In genomic region chr17:32814136-32814535, GRCm38 (mm10) we compare ENCODE assay signal across 22 mouse cellular contexts. TPM values are rescaled to one million over a fixed set of nuclear protein-coding genes. Genes with fewer than 3 reads are reported as not detected.
DNase-seq lines count a peak whose midpoint lies in the region; ATAC-seq and TF ChIP-seq lines count a peak whose summit lies in the region.
"Had no signal": no experiment of that assay in that cellular context is flagged by ENCODE, and none has a peak within 500 bp of the region (broad histone marks: within the 10 kb centered on the region; RNA-seq: fewer than 3 reads in every experiment).

No protein-coding gene starts in this region.

- no peak for TF ChIP-seq EP300 in liver, postnatal 0 days (IDR thresholded peaks at IDR 0.05; ENCODE audit: low read depth)

- 0 out of 2 replicates have a peak overlapping the region, but pooled peaks have one; percentile 10 for H3K27ac ChIP-seq in forebrain, embryonic 12.5 days
- no peak overlapping the region for H3K27ac ChIP-seq in forebrain, postnatal 0 days (ENCODE audit: low read depth, low read length)
- 0 out of 2 replicates have a peak overlapping the region, but pooled peaks have one; percentile 6 for H3K27ac ChIP-seq in kidney, embryonic 14.5 days (ENCODE audit: low read depth, low read length)
- H3K27ac ChIP-seq in liver, postnatal 0 days (ENCODE audit: low read depth) = no peak overlapping the region
- no peak overlapping the region for H3K27ac ChIP-seq in neural tube, embryonic 15.5 days (replicated peaks)
- H3K27ac ChIP-seq: embryonic facial prominence, embryonic 10.5 days; heart, adult 2 months; heart, embryonic 13.5 days; hindbrain, embryonic 12.5 days had no signal

- H3K4me3 ChIP-seq in forebrain, embryonic 12.5 days (replicated peaks) = no peak overlapping the region
- no peak overlapping the region for H3K4me3 ChIP-seq in forebrain, postnatal 0 days (ENCODE audit: low read depth, low read length)
- no peak overlapping the region for H3K4me3 ChIP-seq in kidney, embryonic 14.5 days (ENCODE audit: low read length)
- no peak overlapping the region for H3K4me3 ChIP-seq in liver, postnatal 0 days (ENCODE audit: low read depth, low read length)
- no peak overlapping the region for H3K4me3 ChIP-seq in neural tube, embryonic 15.5 days (replicated peaks)
- H3K4me3 ChIP-seq: embryonic facial prominence, embryonic 10.5 days; heart, adult 2 months; heart, embryonic 13.5 days; hindbrain, embryonic 12.5 days had no signal

- no peak for TF ChIP-seq CTCF in forebrain, postnatal 0 days (IDR thresholded peaks at IDR 0.05; ENCODE audit: low read depth)
- TF ChIP-seq CTCF in liver, postnatal 0 days (IDR thresholded peaks at IDR 0.05; ENCODE audit: low read depth) = no peak

- H3K4me2 ChIP-seq in forebrain, embryonic 12.5 days = no peak overlapping the region
- H3K4me2 ChIP-seq in forebrain, postnatal 0 days (ENCODE audit: low read depth) = no peak overlapping the region
- no peak overlapping the region for H3K4me2 ChIP-seq in kidney, embryonic 14.5 days (replicated peaks; ENCODE audit: low read depth, low read length)
- H3K4me2 ChIP-seq in liver, postnatal 0 days (ENCODE audit: low read depth, low read length) = no peak overlapping the region
- no peak overlapping the region for H3K4me2 ChIP-seq in neural tube, embryonic 15.5 days
- H3K4me2 ChIP-seq: heart, embryonic 13.5 days; hindbrain, embryonic 12.5 days had no signal

- no peak overlapping the region for H3K9ac ChIP-seq in forebrain, embryonic 12.5 days
- no peak overlapping the region for H3K9ac ChIP-seq in forebrain, postnatal 0 days
- no peak overlapping the region for H3K9ac ChIP-seq in kidney, embryonic 14.5 days (ENCODE audit: low read depth, low read length)
- H3K9ac ChIP-seq in liver, postnatal 0 days (replicated peaks) = no peak overlapping the region
- H3K9ac ChIP-seq in neural tube, embryonic 15.5 days (replicated peaks) = no peak overlapping the region
- H3K9ac ChIP-seq: heart, embryonic 13.5 days; hindbrain, embryonic 12.5 days had no signal

- H3K36me3 ChIP-seq in forebrain, embryonic 12.5 days (replicated peaks) = peaks cover 23% of the 10 kb centered on the region
- H3K36me3 ChIP-seq in forebrain, postnatal 0 days (ENCODE audit: insufficient read depth) = peaks cover 15% of the 10 kb centered on the region
- H3K36me3 ChIP-seq in kidney, embryonic 14.5 days (ENCODE audit: control insufficient read depth, insufficient read depth, low read length) = peaks cover 17% of the 10 kb centered on the region
- H3K36me3 ChIP-seq in liver, postnatal 0 days (replicated peaks; ENCODE audit: insufficient read depth, low read length) = peaks cover 2% of the 10 kb centered on the region; the same call in 1 of the 2 replicates
- H3K36me3 ChIP-seq in neural tube, embryonic 15.5 days = peaks cover 17% of the 10 kb centered on the region

- no peaks in the 10 kb centered on the region for H3K27me3 ChIP-seq in forebrain, embryonic 12.5 days
- H3K27me3 ChIP-seq in forebrain, postnatal 0 days (ENCODE audit: insufficient read depth, low read length) = no peaks in the 10 kb centered on the region
- no peaks in the 10 kb centered on the region for H3K27me3 ChIP-seq in kidney, embryonic 14.5 days (ENCODE audit: control insufficient read depth, insufficient read depth, low read length)
- no peaks in the 10 kb centered on the region for H3K27me3 ChIP-seq in liver, postnatal 0 days (ENCODE audit: insufficient read depth, low read length)
- no peaks in the 10 kb centered on the region for H3K27me3 ChIP-seq in neural tube, embryonic 15.5 days (replicated peaks)
- H3K27me3 ChIP-seq: heart, embryonic 13.5 days; hindbrain, embryonic 12.5 days had no signal

- WGBS in forebrain, embryonic 12.5 days = 77% methylated on average over 7 of the region's 7 CpGs
- 78% methylated on average over 7 of the region's 7 CpGs for WGBS in forebrain, postnatal 0 days
- WGBS in kidney, embryonic 14.5 days = 41% methylated on average over 7 of the region's 7 CpGs
- WGBS in liver, postnatal 0 days (ENCODE audit: insufficient replicate concordance) = 74% methylated on average over 7 of the region's 7 CpGs
- WGBS in neural tube, embryonic 15.5 days = 78% methylated on average over 7 of the region's 7 CpGs

- peaks cover 21% of the 10 kb centered on the region for H3K4me1 ChIP-seq in forebrain, embryonic 12.5 days
- no peaks in the 10 kb centered on the region for H3K4me1 ChIP-seq in forebrain, postnatal 0 days (ENCODE audit: insufficient read depth)
- 0 out of 2 replicates have a peak, but pooled peaks cover under 1% of the 10 kb centered on the region for H3K4me1 ChIP-seq in kidney, embryonic 14.5 days (ENCODE audit: control insufficient read depth, insufficient read depth, low read length)
- no peaks in the 10 kb centered on the region for H3K4me1 ChIP-seq in liver, postnatal 0 days (ENCODE audit: insufficient read depth)
- 0 out of 2 replicates have a peak, but pooled peaks cover 4% of the 10 kb centered on the region for H3K4me1 ChIP-seq in neural tube, embryonic 15.5 days

- ATAC-seq in forebrain, embryonic 12.5 days (ENCODE audit: low FRiP score) = no peak
- ATAC-seq in forebrain, postnatal 0 days = no peak
- peak; percentile 56; the same call in 1 of the 2 replicates for ATAC-seq in kidney, embryonic 14.5 days (ENCODE audit: low FRiP score, low TSS enrichment)
- ATAC-seq in liver, postnatal 0 days = no peak
- ATAC-seq in neural tube, embryonic 15.5 days (ENCODE audit: low FRiP score) = no peak
- ATAC-seq: activated CD4-positive, CD25-positive, alpha-beta regulatory T cell, adult 4 months; CD4-positive, CD25-positive, alpha-beta regulatory T cell, adult 4 months; forebrain, embryonic 14.5 days; hindbrain, embryonic 16.5 days had no signal

- DNase-seq in forebrain, postnatal 0 days = no peak
- DNase-seq in kidney, postnatal 10 days = peak; percentile 54
- DNase-seq in kidney, postnatal 4 days = peak; percentile 48 to 68
- no peak for DNase-seq in right cerebral cortex, postnatal 25 days
- no peak for DNase-seq in liver, postnatal 0 days
- DNase-seq: adrenal gland, postnatal 14 days; B cell, adult 2 months; cerebellum, adult 11-12 months; cerebellum, adult 9-11 months; heart, adult 2 months; heart, postnatal 36 days had no signal

- H3K9me3 ChIP-seq in forebrain, embryonic 12.5 days = no peaks in the 10 kb centered on the region
- no peaks in the 10 kb centered on the region for H3K9me3 ChIP-seq in forebrain, postnatal 0 days (ENCODE audit: low read length)
- no peaks in the 10 kb centered on the region for H3K9me3 ChIP-seq in kidney, embryonic 14.5 days (ENCODE audit: control insufficient read depth, low read length)
- H3K9me3 ChIP-seq in liver, postnatal 0 days (ENCODE audit: low read length) = no peaks in the 10 kb centered on the region
- H3K9me3 ChIP-seq in neural tube, embryonic 15.5 days (replicated peaks) = no peaks in the 10 kb centered on the region
- H3K9me3 ChIP-seq: embryonic facial prominence, embryonic 10.5 days; G1E; heart, embryonic 13.5 days; hindbrain, embryonic 12.5 days had no signal

RNA-seq across cellular contexts. Expression of gene Zfp811, which starts 4.4 kb away (rescaled TPM):
- 32.2 and 34.2 TPM in 2 replicates for polyA plus RNA-seq in forebrain, embryonic 12.5 days (2016; fragmentation: Nextera tagmentation; extraction: Ambion mirVana)
- total RNA-seq in forebrain, postnatal 0 days (2014; rRNA removed) = 21.9 and 25.0 TPM in 2 replicates
- 7.6 and 19.7 TPM in 2 replicates for polyA plus RNA-seq in forebrain, postnatal 0 days (2015; fragmentation: Nextera tagmentation; extraction: Ambion mirVana)
- 2.2 and 2.7 TPM in 2 replicates for polyA plus RNA-seq in kidney, embryonic 14.5 days (2014; fragmentation: Nextera tagmentation; extraction: Ambion mirVana)
- 0.02 TPM in 1 of 2 replicates, not detected in the other for polyA plus RNA-seq in liver, postnatal 0 days (2015; fragmentation: Nextera tagmentation; extraction: Ambion mirVana)
- polyA plus RNA-seq in neural tube, embryonic 15.5 days (2015; fragmentation: Nextera tagmentation; extraction: Ambion mirVana) = 42.8 and 49.6 TPM in 2 replicates
- polyA plus RNA-seq: G1E had no signal

RNA-seq across cellular contexts. Expression of gene Zfp799, which starts 15.9 kb away (rescaled TPM):
- polyA plus RNA-seq in forebrain, embryonic 12.5 days (2016; fragmentation: Nextera tagmentation; extraction: Ambion mirVana) = 17.9 and 18.3 TPM in 2 replicates
- total RNA-seq in forebrain, postnatal 0 days (2014; rRNA removed) = 21.9 and 26.3 TPM in 2 replicates
- polyA plus RNA-seq in forebrain, postnatal 0 days (2015; fragmentation: Nextera tagmentation; extraction: Ambion mirVana) = 10.2 and 14.3 TPM in 2 replicates
- polyA plus RNA-seq in kidney, embryonic 14.5 days (2014; fragmentation: Nextera tagmentation; extraction: Ambion mirVana) = 19.1 and 24.8 TPM in 2 replicates
- 1.6 and 2.0 TPM in 2 replicates for polyA plus RNA-seq in liver, postnatal 0 days (2015; fragmentation: Nextera tagmentation; extraction: Ambion mirVana)
- polyA plus RNA-seq in neural tube, embryonic 15.5 days (2015; fragmentation: Nextera tagmentation; extraction: Ambion mirVana) = 16.4 and 18.0 TPM in 2 replicates

RNA-seq across cellular contexts. Expression of gene Zfp871, which starts 26.0 kb away (rescaled TPM):
- 56.3 and 56.5 TPM in 2 replicates for polyA plus RNA-seq in forebrain, embryonic 12.5 days (2016; fragmentation: Nextera tagmentation; extraction: Ambion mirVana)
- 31.6 and 40.2 TPM in 2 replicates for total RNA-seq in forebrain, postnatal 0 days (2014; rRNA removed)
- polyA plus RNA-seq in forebrain, postnatal 0 days (2015; fragmentation: Nextera tagmentation; extraction: Ambion mirVana) = 26.0 and 51.2 TPM in 2 replicates
- 44.8 and 71.6 TPM in 2 replicates for polyA plus RNA-seq in kidney, embryonic 14.5 days (2014; fragmentation: Nextera tagmentation; extraction: Ambion mirVana)
- 8.2 and 11.0 TPM in 2 replicates for polyA plus RNA-seq in liver, postnatal 0 days (2015; fragmentation: Nextera tagmentation; extraction: Ambion mirVana)
- polyA plus RNA-seq in neural tube, embryonic 15.5 days (2015; fragmentation: Nextera tagmentation; extraction: Ambion mirVana) = 35.2 and 37.6 TPM in 2 replicates

Comparison
In these comparisons a context has a peak if more than half of its experiments do, and no peak if none do; other contexts are left out.
1. H3K27ac ChIP-seq: peak in forebrain, embryonic 12.5 days (single experiment) and kidney, embryonic 14.5 days (single experiment); none in forebrain, postnatal 0 days (single experiment), liver, postnatal 0 days (single experiment) and neural tube, embryonic 15.5 days (single experiment).
2. DNase-seq: peak in kidney, postnatal 10 days (single experiment) and kidney, postnatal 4 days (2 of 2); none in forebrain, postnatal 0 days (single experiment), right cerebral cortex, postnatal 25 days (single experiment) and liver, postnatal 0 days (single experiment).